Mouse (Mus musculus) MEL (cell line): ENCODE data around the gene Creb3l1.

Source experiments
- CHD2 ChIP-seq: IDR thresholded peaks from 2 replicates; pipeline ENCODE4 v1.6.1; 2011; ENCODE audit warnings: low read length, improper control_type of control experiment
- ETS1 ChIP-seq: IDR thresholded peaks from 2 replicates; pipeline ENCODE4 v1.6.1; 2012; ENCODE audit warnings: low read depth, mild to moderate bottlenecking, inconsistent platforms, low read length, improper control_type of control experiment, moderate library complexity
- HCFC1 ChIP-seq: IDR thresholded peaks from 2 replicates; pipeline ENCODE4 v1.6.1; 2012; ENCODE audit warnings: low read depth, mild to moderate bottlenecking, inconsistent platforms, low read length, improper control_type of control experiment, moderate library complexity
- KAT2A ChIP-seq: conservative IDR thresholded peaks from 2 replicates; pipeline ENCODE4 v1.6.1; 2012; ENCODE audit warnings: low read depth, low read length, improper control_type of control experiment, inconsistent platforms
- POLR2A ChIP-seq, 2 experiments: IDR thresholded peaks; 2 replicates each; pipeline ENCODE4 v1.6.1; 2011 to 2012; ENCODE audit warnings: low read length in 2 of 2, mild to moderate bottlenecking in 2 of 2, control low read depth in 1 of 2, improper control_type of control experiment in 1 of 2, low read depth in 1 of 2, moderate library complexity in 1 of 2; ENCODE audit not compliant: control insufficient read depth in 1 of 2, insufficient read depth in 1 of 2, poor library complexity in 1 of 2
- SIN3A ChIP-seq: IDR thresholded peaks from 2 replicates; pipeline ENCODE4 v1.6.1; 2012; ENCODE audit warnings: low read length, improper control_type of control experiment, inconsistent platforms
- ZC3H11A ChIP-seq: IDR thresholded peaks from 2 replicates; pipeline ENCODE4 v1.6.1; 2012; ENCODE audit warnings: low read depth, mild to moderate bottlenecking, inconsistent platforms, low read length, improper control_type of control experiment

GRCm38 (mm10) chr2:92061337-92061736, 37.0 kb upstream of the Creb3l1 start:
- TF ChIP-seq ETS1 (no peak), KAT2A (no peak), SIN3A (no peak), CHD2 (no peak), POLR2A (IDR thresholded peaks at IDR 0.05; ENCODE audit: control insufficient read depth in 1 of 2, insufficient read depth in 1 of 2, low read depth in 1 of 2, low read length in 2 of 2, poor library complexity in 1 of 2) (no peak), ZC3H11A (no peak), HCFC1 (no peak)
